Mouse (Mus musculus): Measurements from ENCODE around the gene Ddx20.

GRCm38 (mm10) chr3:105648889-105649567 is 38.3 kb downstream of the Ddx20 start:
- TF ChIP-seq EP300 (IDR thresholded peaks at IDR 0.05; ENCODE audit: low read depth in 1 of 2, low read length in 2 of 2) = no peak
- TF ChIP-seq CTCF (IDR thresholded peaks at IDR 0.05 in 2 of 3, conservative IDR thresholded peaks at IDR 0.05 in 1 of 3; ENCODE audit: control insufficient read depth in 1 of 3, insufficient read depth in 1 of 3, low read depth in 2 of 3, low read length in 3 of 3, poor library complexity in 1 of 3, severe bottlenecking in 1 of 3) = no peak
- TF ChIP-seq POLR2A (IDR thresholded peaks at IDR 0.05; ENCODE audit: control insufficient read depth in 1 of 2, insufficient read depth in 1 of 2, low read depth in 1 of 2, low read length in 2 of 2, poor library complexity in 1 of 2) = no peak
- no peak for TF ChIP-seq RAD21 (IDR thresholded peaks at IDR 0.05; ENCODE audit: low read depth, low read length)
- no peak for TF ChIP-seq GATA1 (IDR thresholded peaks at IDR 0.05; ENCODE audit: low read depth, low read length)
- no peak for TF ChIP-seq HCFC1 (IDR thresholded peaks at IDR 0.05; ENCODE audit: low read depth, low read length)

Measured in MEL (cell line).